Mouse (Mus musculus) T-helper 1 cell (primary cell): ENCODE results near the gene Pgs1.

Experiments used
- in situ Hi-C: fragments of 300-600 bp; cut with MboI, MseI; formaldehyde crosslinking; loops from one replicate; pipeline ENCODE4 v1.15.1; 2025; ENCODE audit warnings: high pct_unique_total_duplicates

Gene Pgs1

GRCm38 (mm10) chr11:117974327-117975125, 11.6 kb upstream of the Pgs1 start:
- in situ Hi-C loops = no loop called here

- in situ Hi-C loops = no loop called here
Measured at GRCm38 (mm10) chr11:117975211-117975967, 10.7 kb upstream of the Pgs1 start.

GRCm38 (mm10) chr11:117976081-117976582, 10.0 kb upstream of the Pgs1 start:
- in situ Hi-C loops = no loop called here

- in situ Hi-C loops = no loop called here
Measured at GRCm38 (mm10) chr11:117977694-117978360, 8.3 kb upstream of the Pgs1 start.

GRCm38 (mm10) chr11:117979388-117979787, 6.7 kb upstream of the Pgs1 start:
- in situ Hi-C loops = no loop called here

GRCm38 (mm10) chr11:117982426-117982825, 3.7 kb upstream of the Pgs1 start:
- in situ Hi-C loops = no loop called here

GRCm38 (mm10) chr11:117983770-117984169, 2.3 kb upstream of the Pgs1 start:
- in situ Hi-C loops = no loop called here

GRCm38 (mm10) chr11:117987032-117987451, 950 bp downstream of the Pgs1 start:
- in situ Hi-C loops = no loop called here

GRCm38 (mm10) chr11:117987968-117988367, 1.9 kb downstream of the Pgs1 start:
- in situ Hi-C loops = no loop called here

- in situ Hi-C loops = no loop called here
Measured at GRCm38 (mm10) chr11:117989241-117989640, 3.1 kb downstream of the Pgs1 start.

GRCm38 (mm10) chr11:117989926-117990325, 3.8 kb downstream of the Pgs1 start:
- in situ Hi-C loops = loop anchor here (5.0 kb wide), 1 partner anchor 683 kb away; no protein-coding TSS in a partner anchor

GRCm38 (mm10) chr11:117991502-117992470, 5.7 kb downstream of the Pgs1 start:
- in situ Hi-C loops = loop anchor here (5.0 kb wide), 1 partner anchor 684 kb away; no protein-coding TSS in a partner anchor

- in situ Hi-C loops = loop anchor here (5.0 kb wide), 1 partner anchor 686 kb away; no protein-coding TSS in a partner anchor
Measured at GRCm38 (mm10) chr11:117993190-117994175, 7.4 kb downstream of the Pgs1 start.

- in situ Hi-C loops = loop anchor here (5.0 kb wide), 1 partner anchor 687 kb away; no protein-coding TSS in a partner anchor
Measured at GRCm38 (mm10) chr11:117994250-117995057, 8.4 kb downstream of the Pgs1 start.

- in situ Hi-C loops = no loop called here
Measured at GRCm38 (mm10) chr11:117995255-117995654, 9.2 kb downstream of the Pgs1 start.

GRCm38 (mm10) chr11:117995661-117996060, 9.6 kb downstream of the Pgs1 start:
- in situ Hi-C loops = no loop called here

- in situ Hi-C loops = no loop called here
Measured at GRCm38 (mm10) chr11:117996066-117996465, 10.0 kb downstream of the Pgs1 start.

- in situ Hi-C loops = no loop called here
Measured at GRCm38 (mm10) chr11:117997085-117997484, 11.0 kb downstream of the Pgs1 start.
